Mouse (Mus musculus) Patski (cell line): ENCODE data around the gene Dnajb12. TPM values are rescaled to one million over a fixed set of nuclear protein-coding genes. Genes with fewer than 3 reads are reported as not detected.

Source experiments
- ATAC-seq: fragments of 100-300 bp; one replicate; pipeline ENCODE4 v1.8.0; 2021
- CTCF ChIA-PET: fragments of 350-600 bp; sonication (Branson Sonifier 250); formaldehyde crosslinking; loops from one replicate; lab custom pipeline; 2022; ENCODE audit warnings: inconsistent platforms; lab: Charles Lee
- POLR2A ChIA-PET: fragments of 350-600 bp; sonication (Branson Sonifier 250); formaldehyde crosslinking; loops from one replicate; lab custom pipeline; 2022; ENCODE audit warnings: antibody characterized with exemption, inconsistent platforms; lab: Charles Lee
- DNase-seq: peaks from one replicate; pipeline ENCODE4 v3.0.0-alpha.2; 2011; ENCODE audit warnings: low read depth, low spot score
- H3K27me3 ChIP-seq: fragments of 371-371 bp; one replicate; pipeline ENCODE4 v1.5.1; 2021
- CTCF ChIP-seq: fragments of 100-300 bp; IDR thresholded peaks from one replicate; pipeline ENCODE4 v1.5.1; 2021
- in situ Hi-C: fragments of 300-500 bp; cut with MboI; formaldehyde crosslinking; loops from 3 replicates; pipeline ENCODE4 v1.11.1; 2018; ENCODE audit warnings: low pct_unique_long_range_greater_than_20kb, mixed read lengths
- polyA plus RNA-seq: library from polyadenylated mRNA; unstranded; gene quantifications from one replicate; pipeline ENCODE4 v1.2.3, GENCODE M21; 2021

Gene Dnajb12
- polyA plus RNA-seq, 1 experiment from 2014 or later: 54.0 TPM

GRCm38 (mm10) chr10:59896211-59896610 lies 16.9 kb downstream of the Dnajb12 start:
- in situ Hi-C loops: no loop called here
- ATAC-seq (no peak), DNase-seq (no peak)
- POLR2A ChIA-PET: interaction anchor here (0.7 kb wide), 1 partner anchor 47 kb away, joined by 3 read pairs; no protein-coding TSS in a partner anchor
- TF ChIP-seq CTCF: no peak
- CTCF ChIA-PET: no interaction called here
- no peaks in the 10 kb centered on the region for H3K27me3 ChIP-seq

- TF ChIP-seq CTCF: no peak
- no peak for ATAC-seq
- ChIA-PET CTCF (interaction anchor here (1.1 to 3.9 kb wide), 3 partner anchors 12 to 96 kb away, joined by 4 to 34 read pairs (median 6); partner anchors contain the start of gene Ddit4), POLR2A (interaction anchor here (1.1 to 1.4 kb wide), 3 partner anchors 52 to 84 kb away, joined by 3 to 7 read pairs (median 3); partner anchors contain the start of gene Ddit4)
- in situ Hi-C loops: no loop called here
- H3K27me3 ChIP-seq: no peaks in the 10 kb centered on the region
- no peak for DNase-seq
Observed at GRCm38 (mm10) chr10:59896911-59897331, 17.6 kb downstream of the Dnajb12 start.

GRCm38 (mm10) chr10:59897511-59897910 lies 18.2 kb downstream of the Dnajb12 start:
- no peaks in the 10 kb centered on the region for H3K27me3 ChIP-seq
- ATAC-seq (no peak), DNase-seq (no peak)
- POLR2A ChIA-PET: interaction anchor here (0.8 to 1.4 kb wide), 5 partner anchors 44 to 105 kb away, joined by 3 to 7 read pairs (median 3); partner anchors contain the start of genes Ascc1 and Ddit4
- in situ Hi-C loops: no loop called here
- CTCF ChIA-PET: interaction anchor here (1.0 to 3.9 kb wide), 5 partner anchors 11 to 113 kb away, joined by 3 to 34 read pairs (median 4); partner anchors contain the start of gene Ddit4
- no peak for TF ChIP-seq CTCF

- in situ Hi-C loops: no loop called here
- DNase-seq (no peak), ATAC-seq (no peak)
- POLR2A ChIA-PET: interaction anchor here (0.8 to 2.9 kb wide), 7 partner anchors 10 to 104 kb away, joined by 3 to 18 read pairs (median 3); partner anchors contain the start of genes Ascc1 and Ddit4
- no peak for TF ChIP-seq CTCF
- no peaks in the 10 kb centered on the region for H3K27me3 ChIP-seq
- CTCF ChIA-PET: interaction anchor here (1.0 to 3.9 kb wide), 5 partner anchors 10 to 169 kb away, joined by 3 to 34 read pairs (median 4); partner anchors contain the start of gene Ddit4
Observed at GRCm38 (mm10) chr10:59898180-59898778, 18.9 kb downstream of the Dnajb12 start.

- no peak for TF ChIP-seq CTCF
- no peak for DNase-seq
- ChIA-PET CTCF (interaction anchor here (0.8 to 3.9 kb wide), 5 partner anchors 10 to 168 kb away, joined by 3 to 34 read pairs (median 3); partner anchors contain the start of gene Ddit4), POLR2A (interaction anchor here (1.1 to 2.9 kb wide), 3 partner anchors 10 to 52 kb away, joined by 3 to 18 read pairs (median 9); partner anchors contain the start of gene Ddit4)
- ATAC-seq: no peak
- no peaks in the 10 kb centered on the region for H3K27me3 ChIP-seq
- in situ Hi-C loops: no loop called here
Observed at GRCm38 (mm10) chr10:59898935-59899334, 19.6 kb downstream of the Dnajb12 start.

GRCm38 (mm10) chr10:59899341-59900173 lies 20.2 kb downstream of the Dnajb12 start:
- ATAC-seq (peak; percentile 89), DNase-seq (no peak)
- POLR2A ChIA-PET: interaction anchor here (0.6 to 2.9 kb wide), 4 partner anchors 9 to 51 kb away, joined by 4 to 18 read pairs (median 8); partner anchors contain the start of gene Ddit4
- CTCF ChIA-PET: interaction anchor here (0.7 to 3.9 kb wide), 5 partner anchors 9 to 216 kb away, joined by 3 to 34 read pairs (median 3); partner anchors contain the start of gene Ddit4
- H3K27me3 ChIP-seq: no peaks in the 10 kb centered on the region
- in situ Hi-C loops: no loop called here
- no peak for TF ChIP-seq CTCF

- TF ChIP-seq CTCF: no peak
- H3K27me3 ChIP-seq: no peaks in the 10 kb centered on the region
- POLR2A ChIA-PET: interaction anchor here (1.7 to 2.9 kb wide), 2 partner anchors 43 to 51 kb away, joined by 4 to 18 read pairs; partner anchors contain the start of gene Ddit4
- DNase-seq: no peak
- in situ Hi-C loops: no loop called here
- CTCF ChIA-PET: interaction anchor here (0.7 to 3.9 kb wide), 3 partner anchors 9 to 216 kb away, joined by 3 to 34 read pairs (median 6); partner anchors contain the start of gene Ddit4
- ATAC-seq: no peak
Observed at GRCm38 (mm10) chr10:59900174-59900435, 20.7 kb downstream of the Dnajb12 start.

GRCm38 (mm10) chr10:59900939-59901338 lies 21.6 kb downstream of the Dnajb12 start:
- ATAC-seq (no peak), DNase-seq (no peak)
- CTCF ChIA-PET: no interaction called here
- TF ChIP-seq CTCF: no peak
- POLR2A ChIA-PET: interaction anchor here (1.7 to 2.9 kb wide), 2 partner anchors 42 to 50 kb away, joined by 4 to 18 read pairs; partner anchors contain the start of gene Ddit4
- in situ Hi-C loops: no loop called here
- H3K27me3 ChIP-seq: no peaks in the 10 kb centered on the region

- no peak for TF ChIP-seq CTCF
Observed at GRCm38 (mm10) chr10:59901463-59901862, 22.1 kb downstream of the Dnajb12 start.

More at GRCm38 (mm10) chr10:59901463-59901862, 22.1 kb downstream of the Dnajb12 start:
- CTCF ChIA-PET: no interaction called here
- ATAC-seq: no peak
- POLR2A ChIA-PET: interaction anchor here (0.8 kb wide), 1 partner anchor 577 kb away, joined by 3 read pairs; no protein-coding TSS in a partner anchor
- in situ Hi-C loops: no loop called here
- no peaks in the 10 kb centered on the region for H3K27me3 ChIP-seq
- no peak for DNase-seq
